ENCODE assay signal across 22 mouse cellular contexts in genomic region chr5:50033660-50034059, GRCm38 (mm10). TPM values are rescaled to one million over a fixed set of nuclear protein-coding genes. Genes with fewer than 3 reads are reported as not detected.
DNase-seq lines count a peak whose midpoint lies in the region; ATAC-seq and TF ChIP-seq lines count a peak whose summit lies in the region.
"Had no signal": no experiment of that assay in that cellular context is flagged by ENCODE, and none has a peak within 500 bp of the region (broad histone marks: within the 10 kb centered on the region; RNA-seq: fewer than 3 reads in every experiment).

No protein-coding gene starts in this region.

- intact Hi-C loops in heart, postnatal 14 days (cut with DNase I), result no loop called here

- no peak overlapping the region for H3K9ac ChIP-seq in forebrain, embryonic 11.5 days (ENCODE audit: low read length)
- H3K9ac ChIP-seq in forebrain, embryonic 15.5 days (replicated peaks), result no peak overlapping the region
- H3K9ac ChIP-seq in heart, postnatal 0 days (replicated peaks; ENCODE audit: low read depth, low read length), result no peak overlapping the region
- no peak overlapping the region for H3K9ac ChIP-seq in midbrain, embryonic 11.5 days (ENCODE audit: low read length)
- no peak overlapping the region for H3K9ac ChIP-seq in midbrain, postnatal 0 days (replicated peaks; ENCODE audit: low read length, poor library complexity, severe bottlenecking)
- H3K9ac ChIP-seq: embryonic facial prominence, embryonic 12.5 days; forebrain, embryonic 13.5 days; hindbrain, embryonic 13.5 days; intestine, embryonic 15.5 days; liver, embryonic 13.5 days; lung, embryonic 15.5 days; neural tube, embryonic 15.5 days had no signal

- TF ChIP-seq CTCF in heart, postnatal 0 days (IDR thresholded peaks at IDR 0.05; ENCODE audit: low read depth), result no peak
- no peak for TF ChIP-seq CTCF in midbrain, postnatal 0 days (IDR thresholded peaks at IDR 0.05)

- H3K4me1 ChIP-seq in forebrain, embryonic 11.5 days (replicated peaks; ENCODE audit: control insufficient read depth, insufficient read depth, low read length), result peaks cover 11% of the 10 kb centered on the region
- H3K4me1 ChIP-seq in forebrain, embryonic 15.5 days, result peaks cover 25% of the 10 kb centered on the region
- H3K4me1 ChIP-seq in heart, postnatal 0 days (ENCODE audit: control insufficient read depth, insufficient read depth), result peaks cover 15% of the 10 kb centered on the region; the same call in 1 of the 2 replicates
- H3K4me1 ChIP-seq in midbrain, embryonic 11.5 days (ENCODE audit: control insufficient read depth, insufficient read depth, low read length), result peaks cover 21% of the 10 kb centered on the region
- H3K4me1 ChIP-seq in midbrain, postnatal 0 days (ENCODE audit: insufficient read depth, low read length), result 0 out of 2 replicates have a peak, but pooled peaks cover 2% of the 10 kb centered on the region

- no peak for TF ChIP-seq EP300 in heart, postnatal 0 days (IDR thresholded peaks at IDR 0.05; ENCODE audit: low read depth)

- 32% methylated on average over 9 of the region's 9 CpGs for WGBS in forebrain, embryonic 11.5 days
- 27% methylated on average over 9 of the region's 9 CpGs for WGBS in forebrain, embryonic 15.5 days
- WGBS in heart, postnatal 0 days, result 69% methylated on average over 9 of the region's 9 CpGs
- WGBS in midbrain, embryonic 11.5 days, result 19% methylated on average over 9 of the region's 9 CpGs
- 38% methylated on average over 9 of the region's 9 CpGs for WGBS in midbrain, postnatal 0 days

- no peaks in the 10 kb centered on the region for H3K9me3 ChIP-seq in forebrain, embryonic 11.5 days (ENCODE audit: control insufficient read depth, low read length)
- no peaks in the 10 kb centered on the region for H3K9me3 ChIP-seq in forebrain, embryonic 15.5 days
- no peaks in the 10 kb centered on the region for H3K9me3 ChIP-seq in heart, postnatal 0 days (replicated peaks; ENCODE audit: control insufficient read depth, low read length)
- H3K9me3 ChIP-seq in midbrain, embryonic 11.5 days (ENCODE audit: control insufficient read depth, low read length), result no peaks in the 10 kb centered on the region
- H3K9me3 ChIP-seq in midbrain, postnatal 0 days (ENCODE audit: low read length), result no peaks in the 10 kb centered on the region
- H3K9me3 ChIP-seq: embryonic facial prominence, embryonic 12.5 days; forebrain, embryonic 13.5 days; hindbrain, embryonic 13.5 days; intestine, embryonic 15.5 days; liver, embryonic 13.5 days; lung, embryonic 15.5 days; neural tube, embryonic 15.5 days had no signal

- no peaks in the 10 kb centered on the region for H3K36me3 ChIP-seq in forebrain, embryonic 11.5 days (ENCODE audit: control insufficient read depth, insufficient read depth, low read length)
- no peaks in the 10 kb centered on the region for H3K36me3 ChIP-seq in forebrain, embryonic 15.5 days
- H3K36me3 ChIP-seq in heart, postnatal 0 days (replicated peaks; ENCODE audit: control insufficient read depth, insufficient read depth, low read length), result no peaks in the 10 kb centered on the region
- H3K36me3 ChIP-seq in midbrain, embryonic 11.5 days (ENCODE audit: control insufficient read depth, insufficient read depth, low read length), result no peaks in the 10 kb centered on the region
- no peaks in the 10 kb centered on the region for H3K36me3 ChIP-seq in midbrain, postnatal 0 days (ENCODE audit: insufficient read depth, low read length)
- H3K36me3 ChIP-seq: embryonic facial prominence, embryonic 12.5 days; hindbrain, embryonic 13.5 days; intestine, embryonic 15.5 days; liver, embryonic 13.5 days; lung, embryonic 15.5 days; neural tube, embryonic 15.5 days had no signal

- DNase-seq in forebrain, embryonic 11.5 days (ENCODE audit: low spot score), result no peak
- no peak for DNase-seq in heart, postnatal 0 days (ENCODE audit: low spot score)
- DNase-seq in heart, postnatal 14 days, result no peak
- DNase-seq in midbrain, embryonic 11.5 days (ENCODE audit: low spot score, missing footprints), result peak; percentile 86
- no peak for DNase-seq in midbrain, postnatal 0 days (ENCODE audit: low spot score)
- DNase-seq in kidney, postnatal 36 days, result peak; percentile 38 to 54
- DNase-seq: B cell, adult 2 months; cerebellum, adult 8-10 months; liver, embryonic 13.5 days; right cerebral cortex, postnatal 25 days; thymus, postnatal 14 days had no signal

- no peak overlapping the region for H3K4me3 ChIP-seq in forebrain, embryonic 11.5 days (ENCODE audit: low read depth, low read length)
- H3K4me3 ChIP-seq in forebrain, embryonic 15.5 days, result no peak overlapping the region
- H3K4me3 ChIP-seq in heart, postnatal 0 days (ENCODE audit: low read depth, low read length), result no peak overlapping the region
- H3K4me3 ChIP-seq in midbrain, embryonic 11.5 days (ENCODE audit: low read depth, low read length), result no peak overlapping the region
- no peak overlapping the region for H3K4me3 ChIP-seq in midbrain, postnatal 0 days (ENCODE audit: low read depth, low read length)
- H3K4me3 ChIP-seq: embryonic facial prominence, embryonic 12.5 days; forebrain, embryonic 13.5 days; heart, adult 2 months; hindbrain, embryonic 13.5 days; intestine, embryonic 15.5 days; left cerebral cortex, adult 2 months; liver, embryonic 13.5 days; lung, embryonic 15.5 days; neural tube, embryonic 15.5 days had no signal

- 0 out of 2 replicates have a peak overlapping the region, but pooled peaks have one; percentile 10 for H3K27ac ChIP-seq in forebrain, embryonic 11.5 days (ENCODE audit: low read depth, low read length)
- H3K27ac ChIP-seq in forebrain, embryonic 15.5 days (replicated peaks), result no peak overlapping the region
- H3K27ac ChIP-seq in heart, postnatal 0 days (ENCODE audit: low read depth), result peak overlapping the region; percentile 69
- H3K27ac ChIP-seq in midbrain, embryonic 11.5 days (ENCODE audit: low read depth, low read length), result no peak overlapping the region
- no peak overlapping the region for H3K27ac ChIP-seq in midbrain, postnatal 0 days (ENCODE audit: low read depth, low read length)
- H3K27ac ChIP-seq: embryonic facial prominence, embryonic 12.5 days; forebrain, embryonic 13.5 days; heart, adult 2 months; hindbrain, embryonic 13.5 days; intestine, embryonic 15.5 days; left cerebral cortex, adult 2 months; liver, embryonic 13.5 days; lung, embryonic 15.5 days; neural tube, embryonic 15.5 days had no signal

- H3K27me3 ChIP-seq in forebrain, embryonic 11.5 days (ENCODE audit: control insufficient read depth, insufficient read depth, low read length), result no peaks in the 10 kb centered on the region
- no peaks in the 10 kb centered on the region for H3K27me3 ChIP-seq in forebrain, embryonic 15.5 days
- H3K27me3 ChIP-seq in heart, postnatal 0 days (ENCODE audit: control insufficient read depth, insufficient read depth, low read length), result no peaks in the 10 kb centered on the region
- no peaks in the 10 kb centered on the region for H3K27me3 ChIP-seq in midbrain, embryonic 11.5 days (ENCODE audit: control insufficient read depth, insufficient read depth, low read length)
- no peaks in the 10 kb centered on the region for H3K27me3 ChIP-seq in midbrain, postnatal 0 days (ENCODE audit: insufficient read depth, low read length)
- H3K27me3 ChIP-seq: embryonic facial prominence, embryonic 12.5 days; forebrain, embryonic 13.5 days; hindbrain, embryonic 13.5 days; intestine, embryonic 15.5 days; liver, embryonic 13.5 days; lung, embryonic 15.5 days; neural tube, embryonic 15.5 days had no signal

- ATAC-seq in forebrain, embryonic 11.5 days (replicated peaks; ENCODE audit: low FRiP score), result no peak
- ATAC-seq in forebrain, embryonic 15.5 days (replicated peaks), result no peak
- ATAC-seq in heart, postnatal 0 days (ENCODE audit: insufficient read depth, low read depth), result no peak
- ATAC-seq in midbrain, embryonic 11.5 days (ENCODE audit: low FRiP score), result peak; percentile 48
- ATAC-seq in midbrain, postnatal 0 days (ENCODE audit: low FRiP score), result no peak
- no peak for ATAC-seq in erythroblast, adult 5-6 weeks (replicated peaks; ENCODE audit: low FRiP score, poor library complexity, severe bottlenecking)
- ATAC-seq: activated CD4-positive, CD25-positive, alpha-beta regulatory T cell, adult 4 months had no signal

- no peak overlapping the region for H3K4me2 ChIP-seq in forebrain, embryonic 11.5 days (ENCODE audit: low read depth, low read length, severe bottlenecking)
- H3K4me2 ChIP-seq in forebrain, embryonic 15.5 days (replicated peaks), result no peak overlapping the region
- H3K4me2 ChIP-seq in heart, postnatal 0 days (ENCODE audit: low read depth, low read length), result peak overlapping the region; percentile 28; the same call in 1 of the 2 replicates
- 0 out of 2 replicates have a peak overlapping the region, but pooled peaks have one; percentile 16 for H3K4me2 ChIP-seq in midbrain, embryonic 11.5 days
- no peak overlapping the region for H3K4me2 ChIP-seq in midbrain, postnatal 0 days (ENCODE audit: low read depth, low read length, poor library complexity, severe bottlenecking)
- H3K4me2 ChIP-seq: embryonic facial prominence, embryonic 12.5 days; forebrain, embryonic 13.5 days; hindbrain, embryonic 13.5 days; intestine, embryonic 15.5 days; liver, embryonic 13.5 days; lung, embryonic 15.5 days; neural tube, embryonic 15.5 days had no signal

RNA-seq across cellular contexts. Expression of gene Adgra3, which starts 25.1 kb away (rescaled TPM):
- polyA plus RNA-seq in forebrain, embryonic 11.5 days (2014; fragmentation: Nextera tagmentation; extraction: Ambion mirVana), result 42.9 and 44.7 TPM in 2 replicates
- 20.5 and 22.3 TPM in 2 replicates for polyA plus RNA-seq in forebrain, embryonic 15.5 days (2015; fragmentation: Nextera tagmentation; extraction: Ambion mirVana)
- 32.7 and 38.3 TPM in 2 replicates for total RNA-seq in heart, postnatal 0 days (2014; rRNA removed; ENCODE audit: low replicate concordance)
- polyA plus RNA-seq in heart, postnatal 0 days (2015; fragmentation: Nextera tagmentation; extraction: Ambion mirVana), result 6.7 and 7.1 TPM in 2 replicates
- total RNA-seq in heart, postnatal 14 days (2021), result 10 to 100 TPM; 22.3 to 24.3 TPM
- 37.3 and 41.2 TPM in 2 replicates for polyA plus RNA-seq in midbrain, embryonic 11.5 days (2014; fragmentation: Nextera tagmentation; extraction: Ambion mirVana)
- 37.5 and 41.4 TPM in 2 replicates for total RNA-seq in midbrain, postnatal 0 days (2014; rRNA removed)
- 7.1 and 8.1 TPM in 2 replicates for polyA plus RNA-seq in midbrain, postnatal 0 days (2015; fragmentation: Nextera tagmentation; extraction: Ambion mirVana)
- total RNA-seq in erythroblast, adult 5-6 weeks (2015; ENCODE audit: low replicate concordance), result 0.19 and 0.21 TPM in 2 replicates
- total RNA-seq in erythroblast, adult 5-6 weeks (2017; ENCODE audit: low replicate concordance), result 1.2 TPM in 1 of 2 replicates, not detected in the other

Comparison
In these comparisons a context has a peak if more than half of its experiments do, and no peak if none do; other contexts are left out.
1. DNase-seq: peak in midbrain, embryonic 11.5 days (single experiment) and kidney, postnatal 36 days (2 of 2); none in forebrain, embryonic 11.5 days (single experiment), heart, postnatal 0 days (single experiment), heart, postnatal 14 days (0 of 2) and midbrain, postnatal 0 days (single experiment).
2. H3K27ac ChIP-seq: peak in forebrain, embryonic 11.5 days (single experiment) and heart, postnatal 0 days (single experiment); none in forebrain, embryonic 15.5 days (single experiment), midbrain, embryonic 11.5 days (single experiment) and midbrain, postnatal 0 days (single experiment).
3. H3K4me2 ChIP-seq: peak in heart, postnatal 0 days (single experiment) and midbrain, embryonic 11.5 days (single experiment); none in forebrain, embryonic 11.5 days (single experiment), forebrain, embryonic 15.5 days (single experiment) and midbrain, postnatal 0 days (single experiment).